Mouse (Mus musculus) G1E (cell line): ENCODE data around the gene Mgrn1. TPM values are rescaled to one million over a fixed set of nuclear protein-coding genes. Genes with fewer than 3 reads are reported as not detected.

Experiments used
- ATAC-seq: 2 replicates; pipeline ENCODE4 v1.8.0; 2016; ENCODE audit warnings: mild to moderate bottlenecking; ENCODE audit not compliant: insufficient number of reproducible peaks, poor library complexity, low FRiP score, severe bottlenecking; ENCODE audit errors: extremely low read depth
- DNase-seq: peaks from one replicate; pipeline ENCODE4 v3.0.0; 2012; ENCODE audit warnings: low spot score
- H3K27me3 ChIP-seq: 2 replicates; pipeline ENCODE4 v1.6.1; 2012; ENCODE audit warnings: mild to moderate bottlenecking, low read length, inconsistent platforms; ENCODE audit not compliant: insufficient read depth
- H3K36me3 ChIP-seq: replicated peaks from 2 replicates; pipeline ENCODE3; 2012; ENCODE audit warnings: mild to moderate bottlenecking, inconsistent platforms
- H3K4me1 ChIP-seq: 2 replicates; pipeline ENCODE4 v1.6.1; 2012; ENCODE audit warnings: low read depth, low read length, inconsistent platforms, mixed read lengths; ENCODE audit not compliant: insufficient read depth
- H3K4me3 ChIP-seq: 2 replicates; pipeline ENCODE4 v1.5.1; 2012; ENCODE audit warnings: low read depth, mild to moderate bottlenecking, inconsistent platforms, low read length, moderate library complexity, mixed read lengths
- H3K9me3 ChIP-seq: replicated peaks from 2 replicates; pipeline ENCODE4 v1.6.1; 2012; ENCODE audit warnings: inconsistent platforms
- CTCF ChIP-seq: IDR thresholded peaks from 2 replicates; pipeline ENCODE4 v1.5.1; 2012; ENCODE audit warnings: low read depth, low read length, inconsistent platforms, mixed read lengths
- GATA1 ChIP-seq: IDR thresholded peaks from 2 replicates; pipeline ENCODE4 v1.6.1; 2012; ENCODE audit warnings: borderline replicate concordance, low read length, inconsistent platforms, mixed read lengths
- GATA2 ChIP-seq: IDR thresholded peaks from 2 replicates; pipeline ENCODE4 v1.6.1; 2012; ENCODE audit warnings: low read depth, low read length, inconsistent platforms, borderline replicate concordance
- POLR2AphosphoS5 ChIP-seq: IDR thresholded peaks from 2 replicates; pipeline ENCODE4 v1.6.1; 2012; ENCODE audit warnings: low read depth, low read length, inconsistent platforms; ENCODE audit not compliant: insufficient replicate concordance
- TAL1 ChIP-seq: conservative IDR thresholded peaks from 2 replicates; pipeline ENCODE4 v1.6.1; 2012; ENCODE audit warnings: low read depth, low read length, inconsistent platforms, mixed read lengths
- polyA plus RNA-seq: library from polyadenylated mRNA; stranded (reverse); fragments of >175 nt; gene quantifications from 2 replicates; pipeline ENCODE4 v1.2.3, GENCODE M21; 2012
- total RNA-seq, 2 experiments: library from RNA; stranded (forward) in 1 of 2; stranded (reverse) in 1 of 2; fragments of 200-1000 nt in 1 of 2; fragments of >200 nt in 1 of 2; fragmentation: Nextera tagmentation in 1 of 2; gene quantifications; 2 replicates each; pipeline ENCODE4 v1.2.3; 2014 to 2017

Gene Mgrn1
- total and polyA plus RNA-seq, 3 experiments = 16.1 to 32.1 (median 22.5) TPM

DNA sequence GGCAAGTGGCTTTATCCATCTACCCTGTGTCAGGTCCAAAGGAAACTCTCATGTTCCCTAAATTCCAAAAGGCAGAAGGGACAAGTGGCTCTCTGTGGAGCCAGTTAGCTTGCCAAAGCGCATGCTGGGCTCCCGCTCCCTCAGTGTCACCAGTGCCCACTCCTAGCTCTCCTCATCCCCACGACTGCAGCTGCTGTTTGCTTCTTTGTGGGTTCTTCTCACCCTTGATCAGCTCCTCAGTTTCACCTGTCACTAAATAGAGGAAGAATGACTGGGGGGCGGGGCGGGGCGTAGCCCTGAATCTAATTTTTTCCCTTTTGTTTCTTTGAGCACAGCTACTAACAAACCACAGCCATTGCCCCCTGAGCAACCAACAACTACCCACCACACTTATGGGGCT, 12.8 kb downstream of the Mgrn1 start:
- peaks cover 34% of the 10 kb centered on the region for H3K4me1 ChIP-seq
- no peaks in the 10 kb centered on the region for H3K27me3 ChIP-seq
- H3K4me3 ChIP-seq = no peak overlapping the region
- DNase-seq (no peak), ATAC-seq (no peak)
- H3K36me3 ChIP-seq = peaks cover 31% of the 10 kb centered on the region
- no peak for TF ChIP-seq POLR2AphosphoS5
- no peak for TF ChIP-seq TAL1
- TF ChIP-seq CTCF = no peak
- no peak for TF ChIP-seq GATA1
- no peak for TF ChIP-seq GATA2
- H3K9me3 ChIP-seq = no peaks in the 10 kb centered on the region

DNA sequence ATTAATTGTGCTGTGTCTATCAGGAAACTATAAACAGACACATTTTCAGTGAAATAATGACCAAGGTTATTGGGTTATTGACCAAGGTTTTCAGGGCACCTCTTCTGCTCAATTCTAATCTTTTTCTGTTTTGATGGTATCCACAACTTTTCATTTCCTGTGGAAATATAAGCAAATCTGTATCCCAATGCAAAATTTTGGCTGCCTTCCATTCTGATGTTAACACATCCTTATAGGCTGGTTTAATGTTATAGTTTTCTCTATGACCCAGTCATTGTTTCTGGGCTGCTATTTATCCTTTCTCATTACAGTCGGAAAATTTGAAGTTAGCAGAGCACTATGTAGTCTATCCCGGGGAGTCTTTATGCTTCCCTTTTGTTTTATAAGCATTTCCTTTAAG, 13.7 kb downstream of the Mgrn1 start:
- peaks cover 28% of the 10 kb centered on the region for H3K36me3 ChIP-seq
- ATAC-seq (no peak), DNase-seq (no peak)
- no peak overlapping the region for H3K4me3 ChIP-seq
- H3K27me3 ChIP-seq = no peaks in the 10 kb centered on the region
- H3K9me3 ChIP-seq = no peaks in the 10 kb centered on the region
- TF ChIP-seq CTCF (no peak), POLR2AphosphoS5 (no peak), GATA2 (no peak), GATA1 (no peak), TAL1 (no peak)
- H3K4me1 ChIP-seq = peaks cover 30% of the 10 kb centered on the region

DNA sequence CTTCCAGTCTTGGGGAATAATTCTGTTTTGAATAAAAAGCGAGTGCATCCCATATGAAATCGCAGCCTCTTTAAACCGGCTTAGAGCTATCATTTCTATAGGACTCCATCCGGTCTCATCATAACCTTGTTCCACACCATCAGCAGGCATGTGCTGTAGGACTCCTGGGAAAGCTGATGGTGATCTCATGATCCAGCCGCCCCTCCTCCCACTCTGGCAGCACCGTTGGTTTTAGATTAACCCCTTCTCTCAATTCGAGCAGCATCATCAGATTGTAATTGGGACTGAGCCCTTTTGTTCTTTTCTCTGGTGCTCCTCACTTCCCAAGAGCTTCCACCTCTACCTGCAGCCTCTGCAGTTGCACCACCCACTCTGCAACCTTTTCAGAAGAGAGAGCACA, 15.1 kb downstream of the Mgrn1 start:
- Histone ChIP-seq H3K36me3 (peaks cover 34% of the 10 kb centered on the region), H3K4me3 (no peak overlapping the region), H3K4me1 (peaks cover 27% of the 10 kb centered on the region), H3K27me3 (no peaks in the 10 kb centered on the region), H3K9me3 (no peaks in the 10 kb centered on the region)
- no peak for TF ChIP-seq TAL1
- no peak for TF ChIP-seq GATA2
- no peak for TF ChIP-seq GATA1
- no peak for TF ChIP-seq CTCF
- no peak for TF ChIP-seq POLR2AphosphoS5
- no peak for ATAC-seq
- DNase-seq = no peak

DNA sequence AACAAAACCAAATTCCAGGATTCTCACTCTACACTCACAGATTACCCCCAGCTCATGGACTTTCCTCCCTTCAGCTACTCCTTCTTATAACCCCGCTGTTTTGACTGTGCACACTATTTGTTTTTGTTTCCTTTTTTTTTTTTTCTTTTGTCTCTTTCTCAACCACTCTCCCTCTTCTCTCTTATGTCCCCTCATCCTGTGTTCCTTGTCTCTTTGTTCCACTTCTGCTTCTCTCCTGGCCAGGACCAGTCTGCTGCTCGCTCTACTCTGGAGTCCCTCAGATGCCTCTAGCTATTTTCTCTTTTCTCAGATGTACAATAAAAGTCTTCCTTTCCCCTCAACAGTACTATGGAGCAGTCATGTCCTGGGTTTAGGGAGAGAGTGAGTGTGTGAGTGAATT, 16.3 kb downstream of the Mgrn1 start:
- TF ChIP-seq GATA1 = no peak
- no peak for TF ChIP-seq GATA2
- no peak for TF ChIP-seq TAL1
- TF ChIP-seq CTCF = no peak
- peaks cover 34% of the 10 kb centered on the region for H3K36me3 ChIP-seq
- no peaks in the 10 kb centered on the region for H3K9me3 ChIP-seq
- peaks cover 18% of the 10 kb centered on the region for H3K4me1 ChIP-seq
- DNase-seq = no peak
- H3K4me3 ChIP-seq = no peak overlapping the region
- no peak for ATAC-seq
- H3K27me3 ChIP-seq = no peaks in the 10 kb centered on the region

DNA sequence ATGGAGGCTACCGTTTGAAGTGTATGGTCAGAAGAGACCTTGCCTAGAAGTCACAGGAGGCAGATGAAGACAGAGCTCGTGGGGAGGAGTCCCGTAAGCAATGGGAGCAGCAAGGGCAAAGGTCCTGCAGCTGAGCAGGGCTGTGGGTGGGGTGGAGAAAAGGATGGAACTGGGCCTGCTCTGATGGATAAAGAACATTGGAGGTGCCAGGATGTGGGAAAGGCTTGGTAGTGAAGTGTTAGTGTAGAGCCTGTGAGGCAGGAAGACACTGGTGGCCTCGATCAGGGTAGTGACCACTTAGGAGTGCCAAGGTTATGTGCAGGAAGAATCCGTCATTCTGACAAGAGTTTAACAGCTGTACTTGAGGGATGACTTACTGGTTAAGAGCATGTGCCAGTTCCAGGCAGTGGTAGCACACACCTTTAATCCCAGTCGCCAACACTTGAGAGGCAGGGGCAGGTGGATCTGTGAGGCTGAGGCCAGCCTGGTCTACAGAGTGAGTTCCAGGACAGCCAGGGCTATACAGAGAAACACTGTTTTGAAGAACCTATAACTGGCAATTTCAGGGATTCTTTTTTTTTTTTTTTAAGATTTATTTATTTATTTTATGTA, 17.5 kb downstream of the Mgrn1 start:
- TF ChIP-seq GATA2 = no peak
- TF ChIP-seq TAL1 = no peak

DNA sequence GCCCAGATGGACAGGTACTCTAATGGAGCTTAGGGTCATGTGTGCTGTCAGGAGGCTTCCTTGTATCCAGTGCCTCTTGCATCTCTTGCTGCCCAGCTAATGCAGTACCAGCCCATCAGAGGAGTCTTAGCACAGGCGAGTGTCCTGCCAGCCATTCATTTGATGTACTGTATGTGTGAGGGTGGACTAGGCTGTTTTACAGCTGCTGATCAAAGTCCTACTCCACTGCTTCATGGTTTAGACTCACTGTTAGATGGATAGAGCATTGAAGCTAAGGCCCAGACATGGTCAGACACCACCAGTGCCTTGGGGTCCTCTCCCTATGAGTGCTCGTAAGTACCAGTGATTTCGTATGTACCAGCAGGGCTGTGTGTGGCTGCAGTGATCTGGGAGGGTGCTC, 18.8 kb downstream of the Mgrn1 start:
- H3K36me3 ChIP-seq = peaks cover 48% of the 10 kb centered on the region
- DNase-seq = no peak
- ATAC-seq = no peak
- H3K4me3 ChIP-seq = no peak overlapping the region
- TF ChIP-seq GATA1 (no peak), TAL1 (no peak), GATA2 (no peak), POLR2AphosphoS5 (no peak), CTCF (no peak)
- H3K4me1 ChIP-seq = peaks cover 18% of the 10 kb centered on the region
- H3K9me3 ChIP-seq = no peaks in the 10 kb centered on the region
- no peaks in the 10 kb centered on the region for H3K27me3 ChIP-seq

More for the DNA sequence above, 17.5 kb downstream of the Mgrn1 start:
- ATAC-seq (no peak), DNase-seq (no peak)
- peaks cover 24% of the 10 kb centered on the region for H3K4me1 ChIP-seq
- H3K36me3 ChIP-seq = peaks cover 41% of the 10 kb centered on the region
- no peaks in the 10 kb centered on the region for H3K9me3 ChIP-seq
- no peaks in the 10 kb centered on the region for H3K27me3 ChIP-seq
- H3K4me3 ChIP-seq = no peak overlapping the region

DNA sequence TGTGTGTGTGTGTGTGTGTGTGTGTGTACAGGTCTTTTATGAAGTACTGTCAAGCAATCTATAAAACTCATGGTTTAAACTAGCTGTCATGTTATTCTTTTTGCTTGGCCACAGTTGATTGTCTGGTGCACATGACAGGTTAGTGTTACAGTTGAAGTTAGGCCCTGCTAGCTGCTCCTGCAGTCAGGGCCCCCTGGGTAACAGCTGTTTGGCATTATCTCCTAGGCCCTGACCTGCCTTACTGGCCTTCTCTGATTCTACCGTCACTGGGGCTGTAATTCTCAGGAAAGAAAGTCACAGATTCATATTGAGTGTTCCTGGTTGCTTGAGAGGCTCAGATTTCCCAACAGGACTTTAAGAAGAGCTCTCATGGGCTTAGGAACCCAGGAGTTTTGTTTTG, 19.5 kb downstream of the Mgrn1 start:
- TF ChIP-seq GATA2 (no peak), TAL1 (no peak), GATA1 (no peak), POLR2AphosphoS5 (no peak), CTCF (no peak)
- peaks cover 18% of the 10 kb centered on the region for H3K4me1 ChIP-seq
- H3K27me3 ChIP-seq = no peaks in the 10 kb centered on the region
- no peak overlapping the region for H3K4me3 ChIP-seq
- peaks cover 54% of the 10 kb centered on the region for H3K36me3 ChIP-seq
- no peaks in the 10 kb centered on the region for H3K9me3 ChIP-seq
- no peak for ATAC-seq
- DNase-seq = no peak
